Mouse (Mus musculus): ENCODE data around the gene Vmo1.

GRCm38 (mm10) chr11:70544496-70544895 lies 30.1 kb upstream of the Vmo1 start:
- no peak for TF ChIP-seq CTCF (IDR thresholded peaks at IDR 0.05; ENCODE audit: low read depth, low read length)
- TF ChIP-seq POLR2A (IDR thresholded peaks at IDR 0.05; ENCODE audit: extremely low read depth, insufficient read depth, low read length): no peak

Data from liver, adult 2 months (tissue).